Mouse (Mus musculus): ENCODE measurements at regions not wholly inside any gene's neighbourhood (a gene's known extent, or its start where the extent isn't known, plus 50 kb on each side); places are given as distances from the start of the nearest gene placed in this dataset.
"Not testable (repeated sequence)": the region's sequence is repeated elsewhere in the genome, so short reads cannot be mapped to it uniquely, and the experiment has no call there.

- no peak overlapping the region for H3K27ac ChIP-seq (ENCODE audit: insufficient read depth, low read depth, low read length)
- no peaks in the 10 kb centered on the region for H3K27me3 ChIP-seq (ENCODE audit: control insufficient read depth, insufficient read depth, low read length)
- H3K4me3 ChIP-seq (ENCODE audit: low read depth, low read length): no peak overlapping the region
- TF ChIP-seq CTCF (IDR thresholded peaks at IDR 0.05; ENCODE audit: extremely low read depth, insufficient read length, insufficient replicate concordance, low read depth, low read length): peak; percentile 45; the same call in 1 of the 2 replicates
- no peak for TF ChIP-seq POLR2A (IDR thresholded peaks at IDR 0.05; ENCODE audit: low read depth, low read length)
- 55% methylated on average over 3 of the region's 3 CpGs for WGBS
- no peaks in the 10 kb centered on the region for H3K36me3 ChIP-seq (ENCODE audit: control insufficient read depth, insufficient read depth, low read length)
- H3K4me1 ChIP-seq (ENCODE audit: control insufficient read depth, insufficient read depth, insufficient read length, low read length): peaks cover 9% of the 10 kb centered on the region
Measured at GRCm38 (mm10) chr7:111182319-111182718, 99.5 kb upstream of the Eif4g2 start.

- Histone ChIP-seq H3K4me1 (ENCODE audit: control insufficient read depth, insufficient read depth, insufficient read length, low read length) (peaks cover 9% of the 10 kb centered on the region), H3K4me3 (ENCODE audit: low read depth, low read length) (no peak overlapping the region), H3K36me3 (ENCODE audit: control insufficient read depth, insufficient read depth, low read length) (no peaks in the 10 kb centered on the region), H3K27ac (ENCODE audit: insufficient read depth, low read depth, low read length) (no peak overlapping the region), H3K27me3 (ENCODE audit: control insufficient read depth, insufficient read depth, low read length) (no peaks in the 10 kb centered on the region)
- TF ChIP-seq CTCF (IDR thresholded peaks at IDR 0.05; ENCODE audit: extremely low read depth, insufficient read length, insufficient replicate concordance, low read depth, low read length) (no peak), POLR2A (IDR thresholded peaks at IDR 0.05; ENCODE audit: low read depth, low read length) (no peak)
- WGBS: 26% methylated on average over 7 of the region's 7 CpGs
Measured at GRCm38 (mm10) chr7:111179401-111180271, 96.8 kb upstream of the Eif4g2 start.

GRCm38 (mm10) chr7:111174393-111175124, 91.7 kb upstream of the Eif4g2 start:
- WGBS: 29% methylated on average over 9 of the region's 9 CpGs
- TF ChIP-seq POLR2A (IDR thresholded peaks at IDR 0.05; ENCODE audit: low read depth, low read length) (no peak), CTCF (IDR thresholded peaks at IDR 0.05; ENCODE audit: extremely low read depth, insufficient read length, insufficient replicate concordance, low read depth, low read length) (no peak)
- peak overlapping the region; percentile 17 for H3K27ac ChIP-seq (ENCODE audit: insufficient read depth, low read depth, low read length)
- H3K4me3 ChIP-seq (ENCODE audit: low read depth, low read length): no peak overlapping the region
- no peaks in the 10 kb centered on the region for H3K27me3 ChIP-seq (ENCODE audit: control insufficient read depth, insufficient read depth, low read length)
- no peaks in the 10 kb centered on the region for H3K36me3 ChIP-seq (ENCODE audit: control insufficient read depth, insufficient read depth, low read length)
- H3K4me1 ChIP-seq (ENCODE audit: control insufficient read depth, insufficient read depth, insufficient read length, low read length): peaks cover 22% of the 10 kb centered on the region

- Histone ChIP-seq H3K27me3 (ENCODE audit: control insufficient read depth, insufficient read depth, low read length) (no peaks in the 10 kb centered on the region), H3K4me3 (ENCODE audit: low read depth, low read length) (no peak overlapping the region), H3K36me3 (ENCODE audit: control insufficient read depth, insufficient read depth, low read length) (no peaks in the 10 kb centered on the region), H3K4me1 (ENCODE audit: control insufficient read depth, insufficient read depth, insufficient read length, low read length) (peaks cover 23% of the 10 kb centered on the region), H3K27ac (ENCODE audit: insufficient read depth, low read depth, low read length) (no peak overlapping the region)
- 56% methylated on average over 2 of the region's 2 CpGs for WGBS
- TF ChIP-seq CTCF (IDR thresholded peaks at IDR 0.05; ENCODE audit: extremely low read depth, insufficient read length, insufficient replicate concordance, low read depth, low read length) (no peak), POLR2A (IDR thresholded peaks at IDR 0.05; ENCODE audit: low read depth, low read length) (no peak)
Measured at GRCm38 (mm10) chr7:111172061-111172460, 89.2 kb upstream of the Eif4g2 start.

GRCm38 (mm10) chr7:111168546-111169233, 85.9 kb upstream of the Eif4g2 start:
- H3K4me3 ChIP-seq (ENCODE audit: low read depth, low read length); H3K27me3 ChIP-seq (ENCODE audit: control insufficient read depth, insufficient read depth, low read length); H3K27ac ChIP-seq (ENCODE audit: insufficient read depth, low read depth, low read length); H3K36me3 ChIP-seq (ENCODE audit: control insufficient read depth, insufficient read depth, low read length): not testable (repeated sequence)
- H3K4me1 ChIP-seq (ENCODE audit: control insufficient read depth, insufficient read depth, insufficient read length, low read length): peaks cover 15% of the 10 kb centered on the region; the same call in 1 of the 2 replicates
- WGBS: 53% methylated on average over 3 of the region's 3 CpGs

- H3K36me3 ChIP-seq (ENCODE audit: control insufficient read depth, insufficient read depth, low read length): no peaks in the 10 kb centered on the region
- WGBS: 90% methylated on average over 3 of the region's 3 CpGs
- H3K4me3 ChIP-seq (ENCODE audit: low read depth, low read length): no peak overlapping the region
- H3K27me3 ChIP-seq (ENCODE audit: control insufficient read depth, insufficient read depth, low read length): no peaks in the 10 kb centered on the region
- H3K4me1 ChIP-seq (ENCODE audit: control insufficient read depth, insufficient read depth, insufficient read length, low read length): peaks cover 8% of the 10 kb centered on the region; the same call in 1 of the 2 replicates
- TF ChIP-seq POLR2A (IDR thresholded peaks at IDR 0.05; ENCODE audit: low read depth, low read length) (no peak), CTCF (IDR thresholded peaks at IDR 0.05; ENCODE audit: extremely low read depth, insufficient read length, insufficient replicate concordance, low read depth, low read length) (no peak)
- no peak overlapping the region for H3K27ac ChIP-seq (ENCODE audit: insufficient read depth, low read depth, low read length)
Measured at GRCm38 (mm10) chr7:111164994-111165393, 82.2 kb upstream of the Eif4g2 start.

- no peak for TF ChIP-seq CTCF (IDR thresholded peaks at IDR 0.05; ENCODE audit: extremely low read depth, insufficient read length, insufficient replicate concordance, low read depth, low read length)
- no peak for TF ChIP-seq POLR2A (IDR thresholded peaks at IDR 0.05; ENCODE audit: low read depth, low read length)
- H3K27me3 ChIP-seq (ENCODE audit: control insufficient read depth, insufficient read depth, low read length): no peaks in the 10 kb centered on the region
Measured at GRCm38 (mm10) chr7:111164276-111164675, 81.4 kb upstream of the Eif4g2 start.

More at GRCm38 (mm10) chr7:111164276-111164675, 81.4 kb upstream of the Eif4g2 start:
- Histone ChIP-seq H3K27ac (ENCODE audit: insufficient read depth, low read depth, low read length) (no peak overlapping the region), H3K36me3 (ENCODE audit: control insufficient read depth, insufficient read depth, low read length) (no peaks in the 10 kb centered on the region), H3K4me1 (ENCODE audit: control insufficient read depth, insufficient read depth, insufficient read length, low read length) (peaks cover 12% of the 10 kb centered on the region; the same call in 1 of the 2 replicates), H3K4me3 (ENCODE audit: low read depth, low read length) (no peak overlapping the region)
- 79% methylated on average over 3 of the region's 3 CpGs for WGBS
